Mouse (Mus musculus) splenic B cell, adult 2 months (primary cell): Measurements from ENCODE around the gene Acad12.

Experiments used
- DNase-seq: peaks from one replicate; pipeline ENCODE4 v3.0.0-alpha.2; 2011; ENCODE audit warnings: low read depth, low spot score
- H3K27me3 ChIP-seq: 2 replicates; pipeline ENCODE4 v1.6.1; 2012; ENCODE audit warnings: mild to moderate bottlenecking, low read length, moderate library complexity, mixed read lengths; ENCODE audit not compliant: control insufficient read depth, poor library complexity, insufficient read depth, severe bottlenecking
- H3K36me3 ChIP-seq: 2 replicates; pipeline ENCODE4 v1.6.1; 2012; ENCODE audit warnings: mild to moderate bottlenecking, low read length, moderate library complexity, mixed read lengths; ENCODE audit not compliant: control insufficient read depth, poor library complexity, insufficient read depth, severe bottlenecking

Acad12 gene

GRCm38 (mm10) chr5:121581945-121582344, 36.8 kb downstream of the Acad12 start:
- H3K27me3 ChIP-seq = no peaks in the 10 kb centered on the region
- peaks cover 3% of the 10 kb centered on the region for H3K36me3 ChIP-seq
- no peak for DNase-seq

- no peak for DNase-seq
- H3K36me3 ChIP-seq = peaks cover 10% of the 10 kb centered on the region
- H3K27me3 ChIP-seq = no peaks in the 10 kb centered on the region
Measured at GRCm38 (mm10) chr5:121576927-121577488, 41.7 kb downstream of the Acad12 start.

GRCm38 (mm10) chr5:121575867-121576266, 42.9 kb downstream of the Acad12 start:
- DNase-seq = no peak
- no peaks in the 10 kb centered on the region for H3K27me3 ChIP-seq
- H3K36me3 ChIP-seq = peaks cover 11% of the 10 kb centered on the region

GRCm38 (mm10) chr5:121574145-121574544, 44.6 kb downstream of the Acad12 start:
- peak; percentile 30 for DNase-seq
- Histone ChIP-seq H3K27me3 (no peaks in the 10 kb centered on the region), H3K36me3 (peaks cover 17% of the 10 kb centered on the region)

- Histone ChIP-seq H3K27me3 (no peaks in the 10 kb centered on the region), H3K36me3 (peaks cover 17% of the 10 kb centered on the region)
- no peak for DNase-seq
Measured at GRCm38 (mm10) chr5:121570787-121571186, 48.0 kb downstream of the Acad12 start.

- no peak for DNase-seq
- Histone ChIP-seq H3K27me3 (no peaks in the 10 kb centered on the region), H3K36me3 (peaks cover 13% of the 10 kb centered on the region)
Measured at GRCm38 (mm10) chr5:121569881-121570420, 48.8 kb downstream of the Acad12 start.

GRCm38 (mm10) chr5:121566035-121566681, 52.6 kb downstream of the Acad12 start:
- no peak for DNase-seq
- H3K27me3 ChIP-seq = no peaks in the 10 kb centered on the region
- peaks cover 10% of the 10 kb centered on the region for H3K36me3 ChIP-seq

- Histone ChIP-seq H3K36me3 (peaks cover 3% of the 10 kb centered on the region; the same call in 1 of the 2 replicates), H3K27me3 (no peaks in the 10 kb centered on the region)
- DNase-seq = peak; percentile 93
Measured at GRCm38 (mm10) chr5:121564468-121564895, 54.3 kb downstream of the Acad12 start.

GRCm38 (mm10) chr5:121562436-121562835, 56.3 kb downstream of the Acad12 start:
- no peak for DNase-seq
- H3K36me3 ChIP-seq = no peaks in the 10 kb centered on the region
- no peaks in the 10 kb centered on the region for H3K27me3 ChIP-seq

GRCm38 (mm10) chr5:121549196-121549595, 69.5 kb downstream of the Acad12 start:
- Histone ChIP-seq H3K36me3 (no peaks in the 10 kb centered on the region), H3K27me3 (no peaks in the 10 kb centered on the region)

GRCm38 (mm10) chr5:121547084-121547483, 71.7 kb downstream of the Acad12 start:
- H3K36me3 ChIP-seq = no peaks in the 10 kb centered on the region
- no peak for DNase-seq

More at GRCm38 (mm10) chr5:121549196-121549595, 69.5 kb downstream of the Acad12 start:
- DNase-seq = no peak

More at GRCm38 (mm10) chr5:121547084-121547483, 71.7 kb downstream of the Acad12 start:
- no peaks in the 10 kb centered on the region for H3K27me3 ChIP-seq
